Mouse (Mus musculus) frontal cortex, postnatal 36 days (tissue): ENCODE data around the gene Hspg2.
A peak's percentile ranks its signal among the peaks of the same experiment; 100 is the strongest.
"Not testable (repeated sequence)": the region's sequence is repeated elsewhere in the genome, so short reads cannot be mapped to it uniquely, and the experiment has no call there.

Source experiments
- DNase-seq, 2 experiments: peaks; one replicate each; pipeline ENCODE4 v3.0.0; 2022; ENCODE audit warnings: low spot score in 2 of 2

Hspg2 gene

DNA sequence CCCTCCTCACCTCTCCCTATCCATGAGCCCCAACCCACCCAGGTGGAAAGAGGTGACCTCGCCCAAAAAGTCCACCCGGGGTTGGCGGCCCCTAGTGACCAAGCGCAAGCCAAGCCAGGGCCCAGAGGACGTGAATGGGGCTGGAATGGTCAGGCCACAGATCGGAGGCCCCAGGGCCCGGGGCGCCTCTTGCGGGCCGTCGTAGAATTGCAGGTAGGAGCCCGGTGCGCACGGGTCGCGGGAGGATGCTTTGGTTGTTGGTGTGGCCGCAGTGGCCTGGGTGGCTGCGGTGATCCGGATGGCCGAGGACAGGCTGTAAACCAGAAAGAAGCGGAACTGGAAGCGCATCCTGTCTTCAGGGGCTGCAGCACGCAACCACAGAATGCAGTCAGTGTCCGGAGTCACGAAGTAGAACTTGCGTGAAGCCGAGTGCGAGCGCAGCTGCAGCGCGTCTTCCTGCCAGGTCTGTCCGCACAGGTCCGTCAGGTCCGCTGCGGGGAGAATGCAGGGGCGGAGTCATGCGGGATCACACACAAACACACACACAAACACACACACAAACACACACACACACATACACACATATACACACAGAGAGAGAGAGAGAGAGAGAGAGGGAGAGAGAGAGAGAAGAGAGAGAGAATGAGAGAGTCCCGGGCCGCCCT is 109.7 kb downstream of the Hspg2 start:
- DNase-seq, result peak in 1 of 2 experiments; percentile 27

DNA sequence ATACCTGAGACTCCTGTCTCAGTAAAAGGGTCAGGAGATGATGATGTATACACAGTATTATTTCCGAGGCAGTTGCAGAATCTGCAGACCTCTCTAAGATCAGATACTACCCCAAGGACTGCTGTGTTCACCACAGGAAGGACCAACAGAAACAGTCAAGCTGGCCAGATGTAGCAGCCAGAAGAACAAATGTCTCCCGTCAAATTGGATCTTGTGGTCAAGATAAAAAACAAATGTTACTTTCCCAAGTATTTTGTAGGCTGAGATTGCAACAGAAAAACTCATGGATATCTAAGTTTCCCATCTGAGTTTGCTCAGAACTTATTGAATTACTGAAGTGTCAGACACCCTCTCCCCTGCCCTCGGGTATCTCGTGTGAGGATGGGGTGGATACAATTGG is 111.2 kb downstream of the Hspg2 start:
- no peak for DNase-seq

DNA sequence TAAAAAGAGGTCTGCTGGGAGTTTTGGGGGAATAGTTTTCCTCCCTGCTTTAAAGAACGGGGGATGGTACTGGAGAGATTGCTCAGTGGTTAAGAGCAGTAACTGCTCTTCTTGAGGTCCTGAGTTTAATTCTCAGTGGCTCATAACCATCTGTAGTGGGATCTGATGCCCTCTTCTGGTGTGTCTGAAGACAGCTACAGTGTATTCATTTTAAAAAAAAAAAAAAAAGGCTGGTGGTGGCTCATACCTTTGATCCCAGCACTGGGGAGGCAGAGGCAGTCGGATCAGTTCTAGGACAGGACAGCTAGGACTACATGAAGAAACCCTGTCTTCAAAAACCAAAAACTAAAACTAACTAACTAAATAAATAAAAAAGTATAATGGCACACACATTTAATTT is 111.7 kb downstream of the Hspg2 start:
- DNase-seq, result no peak

DNA sequence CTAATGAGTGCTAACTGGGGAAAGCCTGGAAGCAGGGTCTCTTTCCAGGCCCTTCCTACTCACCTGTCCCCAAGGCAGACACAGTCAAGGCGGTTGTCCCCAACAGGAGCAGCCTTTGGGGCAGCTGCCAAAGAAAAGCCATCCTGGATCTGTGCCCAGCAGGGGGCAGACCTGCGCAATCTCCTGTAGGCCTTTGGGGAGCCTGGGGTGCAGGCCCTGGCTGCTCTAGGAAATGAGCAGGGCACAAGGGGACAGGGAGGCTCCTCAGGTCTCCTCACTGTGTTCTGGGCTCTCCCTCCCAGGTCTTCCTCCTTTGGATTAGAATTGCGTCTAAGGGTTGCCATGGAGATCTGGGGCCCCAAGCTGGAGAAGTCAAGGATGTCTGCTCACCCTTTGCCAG is 113.2 kb downstream of the Hspg2 start:
- DNase-seq, result no peak

DNA sequence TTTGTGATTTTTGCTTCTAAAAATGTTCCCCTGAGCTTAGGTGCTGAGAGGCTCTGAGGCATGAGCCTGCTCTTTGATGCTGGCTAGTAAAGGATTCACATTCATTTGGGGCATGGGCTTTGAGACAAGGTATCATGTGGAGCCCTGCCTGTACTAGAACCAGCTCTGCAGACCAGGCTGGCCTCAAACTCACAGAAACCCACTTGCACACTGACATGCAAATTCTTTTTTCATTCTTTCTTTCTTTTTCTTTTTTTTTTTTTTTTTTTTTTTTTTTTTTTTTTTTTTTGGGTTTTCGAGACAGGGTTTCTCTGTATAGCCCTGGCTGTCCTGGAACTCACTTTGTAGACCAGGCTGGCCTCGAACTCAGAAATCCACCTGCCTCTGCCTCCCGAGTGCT is 120.5 kb downstream of the Hspg2 start:
- not testable (repeated sequence) for DNase-seq

DNA sequence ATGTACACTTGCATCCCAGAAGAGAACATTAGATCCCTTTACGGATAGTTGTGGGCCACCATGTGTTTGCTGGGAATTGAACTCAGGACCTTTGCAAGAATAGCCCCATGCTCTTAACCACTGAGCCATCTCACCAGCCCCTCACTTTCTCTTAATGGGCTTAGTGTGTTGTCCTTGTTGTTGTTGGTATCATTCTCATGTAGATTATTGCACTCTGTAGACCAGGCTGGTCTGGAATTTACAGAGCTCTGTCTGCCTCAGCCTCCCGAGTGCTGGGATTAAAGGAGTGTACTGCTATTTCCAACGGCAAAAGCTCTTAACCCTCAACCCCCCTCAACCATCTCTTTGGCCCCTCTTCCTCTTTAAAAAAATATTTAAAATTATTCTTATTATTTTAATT is 121.0 kb downstream of the Hspg2 start:
- no peak for DNase-seq

DNA sequence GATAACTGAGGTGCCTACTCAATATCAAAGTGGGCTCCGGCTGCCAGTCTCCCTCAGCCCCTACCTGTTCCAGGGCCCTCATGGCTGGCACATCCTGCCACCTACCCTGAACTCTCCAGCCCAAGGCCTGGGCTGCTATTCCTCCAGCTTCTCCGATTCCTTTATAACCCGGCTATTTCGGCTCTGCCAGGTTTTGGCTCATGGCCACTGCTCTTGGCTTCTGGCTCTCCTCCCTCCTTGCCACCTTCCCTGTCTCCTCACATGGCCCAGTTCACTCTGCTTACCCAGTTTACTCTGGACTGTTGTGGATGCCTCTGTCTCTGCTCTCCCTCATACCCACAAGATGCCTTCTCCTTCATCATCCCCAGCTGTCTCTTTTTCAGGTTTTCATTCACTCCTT is 122.4 kb downstream of the Hspg2 start:
- no peak for DNase-seq

DNA sequence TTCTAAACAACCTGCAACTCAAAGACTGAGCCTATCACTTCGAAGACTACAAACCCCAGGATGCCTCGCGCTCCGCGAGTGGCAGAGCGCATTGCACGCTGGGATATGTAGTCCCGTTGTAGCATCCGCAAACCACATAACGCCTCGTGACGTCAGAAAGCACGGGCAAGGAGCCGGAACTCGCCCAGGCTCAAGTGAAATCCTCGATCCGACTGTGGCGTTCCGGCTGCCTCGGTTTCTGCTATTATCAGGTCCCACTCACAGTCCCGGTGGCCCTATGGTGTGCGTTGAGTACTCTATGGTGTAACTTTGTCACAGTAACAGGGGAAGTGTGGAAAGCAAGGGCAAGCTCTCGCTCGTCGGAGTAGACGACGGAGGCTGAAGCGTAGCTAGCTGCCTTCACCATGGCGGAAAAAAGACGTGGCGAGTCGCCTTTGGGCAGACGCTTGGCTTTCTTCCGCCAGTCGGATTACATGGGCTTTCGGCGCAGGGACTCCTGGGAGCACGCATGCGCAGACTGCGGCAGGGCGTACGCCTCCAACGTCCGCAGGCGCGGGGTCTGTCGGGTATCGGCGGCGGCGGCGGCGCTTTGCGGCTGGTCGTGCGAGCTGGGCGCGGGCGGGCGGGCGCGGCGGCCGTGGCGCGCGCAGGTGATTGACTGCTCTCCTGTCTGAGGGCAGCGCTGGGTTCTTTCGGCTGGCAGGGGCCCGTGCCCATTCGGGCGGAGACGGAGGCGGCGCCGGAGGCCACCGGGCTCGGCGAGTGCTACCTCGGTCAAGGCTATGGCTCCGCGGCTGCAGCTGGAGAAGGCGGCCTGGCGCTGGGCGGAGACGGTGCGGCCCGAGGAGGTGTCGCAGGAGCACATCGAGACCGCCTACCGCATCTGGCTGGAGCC is 125.3 kb downstream of the Hspg2 start, which contains the start of gene Usp48:
Gene Usp48, plus strand, starts transcription at position 155 of the 895 bp plus-strand sequence.
- DNase-seq, result peak; percentile 99 to 100

DNA sequence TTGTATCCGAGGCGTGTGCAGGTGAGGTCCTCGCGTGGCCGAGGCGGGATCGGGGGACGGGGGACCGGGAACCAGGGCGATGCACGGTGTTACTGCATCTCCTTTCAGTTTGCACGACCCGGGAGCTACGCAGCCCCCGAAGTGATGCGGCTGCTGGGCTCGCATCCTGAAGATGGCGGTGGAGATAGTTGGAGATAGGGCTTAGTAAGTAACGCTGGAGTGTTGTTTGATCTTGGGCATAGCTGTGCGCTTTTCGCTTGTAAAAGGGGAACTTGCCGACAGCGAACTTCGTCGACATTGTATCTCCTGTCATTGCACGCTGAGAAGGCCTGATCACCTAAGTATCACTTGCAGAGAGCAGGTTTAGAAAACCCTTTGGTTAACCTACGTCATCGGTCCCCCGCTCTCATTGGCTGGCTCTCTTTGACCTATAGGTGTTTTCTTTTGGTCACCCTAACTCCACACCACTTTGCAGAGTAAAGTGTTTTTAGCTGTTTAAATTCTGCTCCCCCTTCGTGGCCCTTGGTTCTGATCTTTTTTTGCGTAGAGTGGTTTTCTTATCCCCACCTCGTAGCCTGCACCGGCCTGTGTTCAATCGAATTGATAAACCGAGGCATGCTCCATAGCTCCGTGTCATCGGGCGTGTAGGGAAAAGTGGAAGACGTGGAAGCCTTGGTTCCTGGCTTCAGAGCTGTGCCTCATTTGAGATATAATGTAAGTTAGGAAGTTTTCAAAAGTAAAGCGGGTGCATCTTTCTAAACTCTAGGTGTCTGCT is 126.1 kb downstream of the Hspg2 start:
- peak in 1 of 2 experiments; percentile 60 for DNase-seq

DNA sequence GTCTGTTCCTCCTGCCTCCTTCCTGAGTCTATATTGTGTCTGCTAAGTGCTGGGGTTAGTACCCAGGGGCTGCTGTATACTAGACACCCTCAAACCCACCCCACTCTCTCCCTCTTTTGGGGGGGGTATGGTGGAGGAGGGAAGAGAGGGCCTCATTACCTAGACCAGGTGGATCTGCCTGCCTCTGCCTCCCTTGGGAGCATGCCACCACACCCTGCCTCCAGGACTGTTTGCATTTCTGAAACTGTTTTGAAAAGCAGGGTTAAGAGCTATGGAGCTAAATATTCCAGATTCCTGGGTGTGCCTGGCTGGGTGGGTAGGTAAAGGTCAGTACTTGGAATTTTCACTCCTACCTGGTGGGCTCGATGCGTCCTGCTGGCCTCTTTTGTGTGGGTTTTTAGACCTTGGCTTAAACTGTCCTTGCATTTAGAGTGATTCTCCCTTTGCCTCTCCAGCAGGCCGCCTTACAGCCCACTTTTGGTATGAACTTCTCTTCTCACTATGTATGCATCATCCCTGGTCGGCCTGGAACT is 128.6 kb downstream of the Hspg2 start:
- DNase-seq, result no peak

DNA sequence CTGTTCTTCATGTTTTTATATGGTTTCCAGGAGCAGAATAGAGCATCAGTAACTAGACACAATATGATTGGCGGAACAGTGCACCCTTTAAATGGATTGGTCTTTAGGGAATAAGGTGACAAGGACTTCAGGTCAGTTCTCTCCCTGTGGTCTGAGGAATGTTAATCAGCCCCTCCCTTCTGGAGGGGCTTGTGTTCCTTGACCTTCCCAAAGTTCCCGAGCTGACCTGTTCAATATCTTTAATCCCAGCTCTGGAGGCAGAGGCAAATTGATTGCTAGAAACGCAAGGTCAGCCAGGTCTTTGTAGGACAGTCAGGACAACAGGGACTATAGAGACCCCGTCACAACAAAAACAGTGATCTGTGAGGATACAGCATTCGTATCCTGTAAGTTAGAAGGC is 130.0 kb downstream of the Hspg2 start:
- no peak for DNase-seq

DNA sequence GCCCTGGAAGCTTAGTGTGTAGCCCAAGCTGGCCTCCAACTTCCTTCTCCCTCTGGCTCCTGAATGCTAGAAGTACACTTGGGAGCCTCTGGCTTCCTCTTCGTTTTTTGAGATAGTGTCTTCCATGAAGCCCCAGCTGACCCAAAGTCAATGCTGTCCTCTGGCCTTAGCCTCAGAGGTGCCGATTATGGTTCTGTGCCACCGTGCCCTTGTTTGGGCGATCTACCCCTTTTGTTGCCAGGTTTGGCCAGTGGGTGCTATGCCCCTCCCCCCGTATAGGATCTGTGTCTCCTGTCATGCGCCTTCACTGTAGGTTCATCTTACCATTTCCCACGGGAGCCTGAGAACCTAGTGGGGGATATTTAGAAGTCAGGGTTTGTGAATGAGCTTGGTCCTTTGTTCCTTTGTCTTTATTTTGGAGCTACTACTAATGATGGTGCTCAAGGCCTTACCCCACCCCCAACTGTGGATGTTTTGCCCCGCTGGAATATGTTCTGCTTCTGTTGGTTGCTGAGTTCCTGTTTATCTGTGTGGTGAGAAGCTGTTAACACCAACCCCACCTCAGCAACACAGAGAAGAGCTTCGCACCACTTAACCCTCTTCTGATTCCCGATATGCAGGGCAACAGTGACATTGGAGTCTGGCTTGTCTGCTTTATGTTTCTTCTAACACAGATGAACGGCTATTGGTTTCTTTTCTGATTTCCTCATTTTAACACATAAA is 135.0 kb downstream of the Hspg2 start:
- DNase-seq, result no peak

DNA sequence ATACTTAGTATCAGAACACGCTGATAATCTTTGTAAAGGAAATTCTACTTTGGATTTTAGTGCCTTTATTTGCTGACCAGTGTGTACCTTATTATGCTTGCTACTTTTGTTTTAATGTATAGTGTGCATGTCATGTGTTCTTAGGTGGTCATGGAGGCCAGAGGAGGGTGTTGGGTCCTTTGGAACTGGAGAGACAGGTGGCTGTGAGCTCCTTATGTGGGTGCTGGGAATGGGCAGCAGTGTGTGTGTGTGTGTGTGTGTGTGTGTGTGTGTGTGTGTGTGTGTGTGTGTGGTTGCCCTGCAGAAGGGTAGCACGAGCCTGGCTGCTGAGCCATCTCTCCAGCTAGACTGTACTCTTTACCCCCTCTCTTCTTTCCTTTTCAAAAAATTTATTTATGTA is 138.5 kb downstream of the Hspg2 start:
- DNase-seq, result no peak

DNA sequence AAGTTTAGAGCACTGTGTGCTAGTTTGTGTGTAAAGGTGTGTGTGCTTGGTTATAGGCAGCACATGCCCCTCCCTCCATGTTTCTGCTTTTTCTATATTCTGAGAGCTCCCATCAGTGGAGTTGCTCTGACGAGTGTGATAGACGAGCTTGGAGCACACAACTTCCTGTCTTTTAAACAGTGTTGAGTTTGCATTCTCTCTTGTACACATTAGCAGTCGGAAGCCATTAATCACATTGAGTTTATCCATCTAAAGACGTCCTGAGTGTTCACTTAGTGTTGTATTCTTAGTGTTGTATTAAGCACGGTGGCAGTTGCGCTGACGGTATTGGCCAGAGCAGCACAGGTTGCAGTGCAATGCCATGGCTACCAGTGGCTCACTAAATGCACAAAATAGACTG is 140.7 kb downstream of the Hspg2 start:
- DNase-seq, result no peak

DNA sequence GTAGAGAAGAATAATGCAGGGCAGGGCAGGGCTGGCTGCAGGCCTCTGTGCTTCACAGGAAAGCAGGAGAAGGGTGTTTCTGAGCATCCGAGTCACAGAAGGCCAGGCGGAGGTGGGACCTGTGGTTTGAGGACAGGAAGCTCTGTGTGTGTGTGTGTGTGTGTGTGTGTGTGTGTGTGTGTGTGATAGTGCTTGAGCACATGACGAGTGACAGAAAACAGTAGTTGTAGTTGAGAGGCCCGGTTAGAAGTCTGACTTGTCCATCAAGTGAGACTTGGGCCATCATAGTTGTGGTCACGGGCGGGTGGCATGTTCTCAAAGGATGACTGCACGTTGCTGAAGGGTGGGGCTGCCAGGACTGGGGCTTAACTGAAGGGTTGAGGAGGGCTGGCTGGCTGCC is 141.1 kb downstream of the Hspg2 start:
- no peak for DNase-seq

DNA sequence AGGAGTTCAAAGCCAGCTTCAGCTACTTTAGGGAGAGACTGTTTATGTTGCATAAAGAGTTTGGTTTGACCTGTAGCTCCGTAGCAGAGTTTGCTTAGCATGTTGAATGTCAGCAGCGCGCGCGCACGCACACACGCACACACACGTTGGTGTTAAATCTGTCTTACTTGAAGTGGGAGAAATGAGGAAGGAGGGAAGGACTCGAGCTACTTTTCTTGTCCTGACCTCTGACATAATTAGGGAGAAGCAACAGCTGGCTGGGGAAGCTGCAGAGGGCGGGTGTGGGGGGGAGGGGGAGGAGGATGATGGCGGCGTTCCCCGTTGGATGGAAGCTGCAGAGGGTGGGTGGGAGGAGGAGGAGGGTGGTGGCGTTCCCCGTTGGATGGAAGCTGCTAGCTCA is 141.7 kb downstream of the Hspg2 start:
- DNase-seq, result no peak
